8 mouse cellular contexts compared by ENCODE assay signal in the genomic region with DNA sequence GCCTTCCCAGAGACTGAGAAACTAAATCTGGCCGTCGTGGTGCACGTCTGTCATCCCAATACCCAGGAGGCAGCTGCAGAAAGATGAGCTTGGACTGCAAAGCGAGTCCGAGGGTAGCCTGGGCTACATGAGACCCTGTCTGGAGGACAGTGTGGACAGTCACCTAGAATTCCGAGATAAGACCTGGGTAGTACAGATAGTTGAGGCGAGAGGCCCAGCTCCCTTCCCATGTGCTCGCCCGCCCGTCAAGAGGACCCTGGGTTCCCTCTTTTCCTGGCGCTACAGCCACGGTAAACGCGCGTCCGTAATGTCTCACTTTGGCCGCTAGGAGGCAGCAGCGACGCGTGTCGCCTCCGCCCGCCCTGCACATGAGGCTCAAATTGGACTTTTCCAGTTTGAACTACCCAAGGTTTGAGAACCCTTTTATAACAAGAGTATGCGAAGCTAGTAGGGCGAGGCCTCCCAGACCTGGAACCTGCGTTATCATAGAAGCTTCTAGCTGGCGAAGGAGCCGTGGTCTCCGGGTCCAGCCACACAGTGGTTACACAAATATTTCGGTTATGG. TPM values are rescaled to one million over a fixed set of nuclear protein-coding genes. Genes with fewer than 3 reads are reported as not detected.
DNase-seq lines count a peak whose midpoint lies in the region; ATAC-seq and TF ChIP-seq lines count a peak whose summit lies in the region.

No protein-coding gene starts in this region.

- no peaks in the 10 kb centered on the region for H3K36me3 ChIP-seq in forebrain, embryonic 16.5 days (ENCODE audit: control insufficient read depth, insufficient read depth)
- H3K36me3 ChIP-seq in intestine, embryonic 15.5 days: no peaks in the 10 kb centered on the region
- no peaks in the 10 kb centered on the region for H3K36me3 ChIP-seq in liver, postnatal 0 days (replicated peaks; ENCODE audit: insufficient read depth, low read length)

- no peak for TF ChIP-seq EP300 in liver, postnatal 0 days (IDR thresholded peaks at IDR 0.05; ENCODE audit: low read depth)

- DNase-seq in right cerebral cortex, postnatal 10 days (ENCODE audit: low spot score in 2 of 2): peak; percentile 50 to 67
- no peak for DNase-seq in right cerebral cortex, postnatal 14 days
- peak; percentile 70 for DNase-seq in brain, embryonic 14.5 days (ENCODE audit: low read depth)
- DNase-seq in liver, postnatal 0 days: peak; percentile 85
- peak; percentile 54 to 77 for DNase-seq in urinary bladder, postnatal 4 days (ENCODE audit: low spot score in 2 of 2)

- H3K27me3 ChIP-seq in forebrain, embryonic 16.5 days (replicated peaks; ENCODE audit: control insufficient read depth, insufficient read depth, low read length): peaks cover 16% of the 10 kb centered on the region
- H3K27me3 ChIP-seq in intestine, embryonic 15.5 days (replicated peaks): peaks cover 9% of the 10 kb centered on the region
- H3K27me3 ChIP-seq in liver, postnatal 0 days (ENCODE audit: insufficient read depth, low read length): no peaks in the 10 kb centered on the region

- ATAC-seq in forebrain, embryonic 16.5 days: peak; percentile 43
- 0 out of 2 replicates have a peak, but pooled peaks have one; percentile 32 for ATAC-seq in intestine, embryonic 15.5 days
- peak; percentile 42; the same call in 1 of the 2 replicates for ATAC-seq in liver, postnatal 0 days
- ATAC-seq in neutrophil, adult 5-6 weeks (ENCODE audit: extremely low read depth, insufficient number of reproducible peaks, low FRiP score, poor library complexity, severe bottlenecking): peak; percentile 84

- no peak for TF ChIP-seq POLR2A in brain, embryonic 14.5 days (IDR thresholded peaks at IDR 0.05; ENCODE audit: borderline replicate concordance, extremely low read depth, insufficient read depth, insufficient read length, poor library complexity, severe bottlenecking)

- peaks cover 16% of the 10 kb centered on the region; the same call in 1 of the 2 replicates for H3K9me3 ChIP-seq in forebrain, embryonic 16.5 days (ENCODE audit: control insufficient read depth, low read length)
- no peaks in the 10 kb centered on the region for H3K9me3 ChIP-seq in intestine, embryonic 15.5 days
- H3K9me3 ChIP-seq in liver, postnatal 0 days (ENCODE audit: low read length): no peaks in the 10 kb centered on the region

- H3K4me3 ChIP-seq in forebrain, embryonic 16.5 days (replicated peaks; ENCODE audit: low read length): no peak overlapping the region
- H3K4me3 ChIP-seq in intestine, embryonic 15.5 days (replicated peaks): no peak overlapping the region
- H3K4me3 ChIP-seq in liver, postnatal 0 days (ENCODE audit: low read depth, low read length): no peak overlapping the region

- TF ChIP-seq CTCF in brain, embryonic 14.5 days (IDR thresholded peaks at IDR 0.05; ENCODE audit: borderline replicate concordance, extremely low read depth, insufficient read depth, insufficient read length): peak; percentile 98
- TF ChIP-seq CTCF in liver, postnatal 0 days (IDR thresholded peaks at IDR 0.05; ENCODE audit: low read depth): peak; percentile 99

- peaks cover 2% of the 10 kb centered on the region; the same call in 1 of the 2 replicates for H3K4me1 ChIP-seq in forebrain, embryonic 16.5 days (replicated peaks; ENCODE audit: control insufficient read depth, insufficient read depth, low read length)
- peaks cover 15% of the 10 kb centered on the region for H3K4me1 ChIP-seq in intestine, embryonic 15.5 days (replicated peaks)
- peaks cover 6% of the 10 kb centered on the region for H3K4me1 ChIP-seq in liver, postnatal 0 days (ENCODE audit: insufficient read depth)

- WGBS in forebrain, embryonic 16.5 days: 16% methylated on average over 30 of the region's 30 CpGs
- WGBS in intestine, embryonic 15.5 days: 15% methylated on average over 30 of the region's 30 CpGs
- WGBS in liver, postnatal 0 days (ENCODE audit: insufficient replicate concordance): 16% methylated on average over 30 of the region's 30 CpGs

- no peak overlapping the region for H3K27ac ChIP-seq in forebrain, embryonic 16.5 days (ENCODE audit: low read length)
- no peak overlapping the region for H3K27ac ChIP-seq in intestine, embryonic 15.5 days
- H3K27ac ChIP-seq in liver, postnatal 0 days (ENCODE audit: low read depth): no peak overlapping the region

- no peak overlapping the region for H3K9ac ChIP-seq in forebrain, embryonic 16.5 days (replicated peaks; ENCODE audit: low read depth, low read length)
- peak overlapping the region; percentile 20; the same call in 1 of the 2 replicates for H3K9ac ChIP-seq in intestine, embryonic 15.5 days
- no peak overlapping the region for H3K9ac ChIP-seq in liver, postnatal 0 days (replicated peaks)

- H3K4me2 ChIP-seq in forebrain, embryonic 16.5 days (ENCODE audit: low read length): no peak overlapping the region
- H3K4me2 ChIP-seq in intestine, embryonic 15.5 days (replicated peaks): no peak overlapping the region
- no peak overlapping the region for H3K4me2 ChIP-seq in liver, postnatal 0 days (ENCODE audit: low read depth, low read length)

RNA-seq across cellular contexts. Expression of gene Il12rb1, which starts 13.2 kb away (rescaled TPM):
- polyA plus RNA-seq in brain, embryonic 14.5 days (2012; rRNA removed): 0.11 and 0.14 TPM in 2 replicates
- 0.08 and 0.09 TPM in 2 replicates for polyA plus RNA-seq in forebrain, embryonic 16.5 days (2015; fragmentation: Nextera tagmentation; extraction: Ambion mirVana)
- 0.29 and 0.40 TPM in 2 replicates for polyA plus RNA-seq in intestine, embryonic 15.5 days (2015; fragmentation: Nextera tagmentation; extraction: Ambion mirVana)
- 0.19 and 0.25 TPM in 2 replicates for polyA plus RNA-seq in liver, postnatal 0 days (2015; fragmentation: Nextera tagmentation; extraction: Ambion mirVana)
- total RNA-seq in neutrophil, adult 5-6 weeks (2017): 0.98 and 3.1 TPM in 2 replicates

RNA-seq across cellular contexts. Expression of gene Mast3, which starts 16.6 kb away (rescaled TPM):
- 45.2 and 48.3 TPM in 2 replicates for polyA plus RNA-seq in brain, embryonic 14.5 days (2012; rRNA removed)
- 22.5 and 30.8 TPM in 2 replicates for polyA plus RNA-seq in forebrain, embryonic 16.5 days (2015; fragmentation: Nextera tagmentation; extraction: Ambion mirVana)
- 13.2 and 16.8 TPM in 2 replicates for polyA plus RNA-seq in intestine, embryonic 15.5 days (2015; fragmentation: Nextera tagmentation; extraction: Ambion mirVana)
- polyA plus RNA-seq in liver, postnatal 0 days (2015; fragmentation: Nextera tagmentation; extraction: Ambion mirVana): 5.2 and 6.0 TPM in 2 replicates
- 30.7 and 40.2 TPM in 2 replicates for total RNA-seq in neutrophil, adult 5-6 weeks (2017)

RNA-seq across cellular contexts. Expression of gene Arrdc2, which starts 18.0 kb away (rescaled TPM):
- 27.2 and 38.6 TPM in 2 replicates for polyA plus RNA-seq in brain, embryonic 14.5 days (2012; rRNA removed)
- 7.4 and 8.3 TPM in 2 replicates for polyA plus RNA-seq in forebrain, embryonic 16.5 days (2015; fragmentation: Nextera tagmentation; extraction: Ambion mirVana)
- 7.5 TPM in 2 replicates for polyA plus RNA-seq in intestine, embryonic 15.5 days (2015; fragmentation: Nextera tagmentation; extraction: Ambion mirVana)
- polyA plus RNA-seq in liver, postnatal 0 days (2015; fragmentation: Nextera tagmentation; extraction: Ambion mirVana): 6.1 and 6.2 TPM in 2 replicates
- 20.7 and 24.9 TPM in 2 replicates for total RNA-seq in neutrophil, adult 5-6 weeks (2017)

RNA-seq across cellular contexts. Expression of gene Kcnn1, which starts 41.6 kb away (rescaled TPM):
- polyA plus RNA-seq in brain, embryonic 14.5 days (2012; rRNA removed): 37.8 and 38.4 TPM in 2 replicates
- 11.2 and 13.4 TPM in 2 replicates for polyA plus RNA-seq in forebrain, embryonic 16.5 days (2015; fragmentation: Nextera tagmentation; extraction: Ambion mirVana)
- polyA plus RNA-seq in intestine, embryonic 15.5 days (2015; fragmentation: Nextera tagmentation; extraction: Ambion mirVana): 2.0 TPM in 2 replicates
- polyA plus RNA-seq in liver, postnatal 0 days (2015; fragmentation: Nextera tagmentation; extraction: Ambion mirVana): 0.19 and 0.45 TPM in 2 replicates
- total RNA-seq in neutrophil, adult 5-6 weeks (2017): not detected in 2 replicates

RNA-seq across cellular contexts. Expression of gene Pik3r2, which starts 45.0 kb away (rescaled TPM):
- 150 and 161 TPM in 2 replicates for polyA plus RNA-seq in brain, embryonic 14.5 days (2012; rRNA removed)
- 145 and 149 TPM in 2 replicates for polyA plus RNA-seq in forebrain, embryonic 16.5 days (2015; fragmentation: Nextera tagmentation; extraction: Ambion mirVana)
- 53.1 and 55.3 TPM in 2 replicates for polyA plus RNA-seq in intestine, embryonic 15.5 days (2015; fragmentation: Nextera tagmentation; extraction: Ambion mirVana)
- 8.9 and 9.0 TPM in 2 replicates for polyA plus RNA-seq in liver, postnatal 0 days (2015; fragmentation: Nextera tagmentation; extraction: Ambion mirVana)
- total RNA-seq in neutrophil, adult 5-6 weeks (2017): 19.9 and 20.3 TPM in 2 replicates

Comparison
In these comparisons a context has a peak if more than half of its experiments do, and no peak if none do; other contexts are left out.
1. ATAC-seq: peak in every context shown above with its lines; median percentile 84 in neutrophil, adult 5-6 weeks; 43 in forebrain, embryonic 16.5 days; 42 in liver, postnatal 0 days; 32 in intestine, embryonic 15.5 days.